9 mouse cellular contexts compared by ENCODE assay signal in genomic region chr9:61385753-61386152, GRCm38 (mm10). TPM values are rescaled to one million over a fixed set of nuclear protein-coding genes. Genes with fewer than 3 reads are reported as not detected.
DNase-seq lines count a peak whose midpoint lies in the region; ATAC-seq and TF ChIP-seq lines count a peak whose summit lies in the region.
"Had no signal": no experiment of that assay in that cellular context is flagged by ENCODE, and none has a peak within 500 bp of the region (broad histone marks: within the 10 kb centered on the region; RNA-seq: fewer than 3 reads in every experiment).

No protein-coding gene starts in this region.

- no peak overlapping the region for H3K27ac ChIP-seq in hindbrain, embryonic 16.5 days (ENCODE audit: low read depth, low read length)
- H3K27ac ChIP-seq in midbrain, embryonic 14.5 days (replicated peaks; ENCODE audit: low read depth, low read length): no peak overlapping the region; the same call in 1 of the 2 replicates
- H3K27ac ChIP-seq: heart, embryonic 15.5 days had no signal

- TF ChIP-seq CTCF in E14TG2a.4 (conservative IDR thresholded peaks at IDR 0.05; ENCODE audit: low read length): no peak

- no peaks in the 10 kb centered on the region for H3K9me3 ChIP-seq in E14TG2a.4 (ENCODE audit: low read length)
- no peaks in the 10 kb centered on the region for H3K9me3 ChIP-seq in hindbrain, embryonic 16.5 days (ENCODE audit: control insufficient read depth, low read length)
- H3K9me3 ChIP-seq in midbrain, embryonic 14.5 days (ENCODE audit: control insufficient read depth, low read length): no peaks in the 10 kb centered on the region
- H3K9me3 ChIP-seq: heart, embryonic 15.5 days had no signal

- no peak for ATAC-seq in hindbrain, embryonic 16.5 days
- ATAC-seq in midbrain, embryonic 14.5 days (ENCODE audit: low FRiP score, low TSS enrichment): no peak
- no peak for ATAC-seq in erythroid progenitor cell, adult 5-6 weeks (replicated peaks; ENCODE audit: low FRiP score, poor library complexity, severe bottlenecking)

- no peaks in the 10 kb centered on the region; the same call in 1 of the 2 replicates for H3K27me3 ChIP-seq in E14TG2a.4 (ENCODE audit: insufficient read depth, low read length)
- no peaks in the 10 kb centered on the region; the same call in 1 of the 2 replicates for H3K27me3 ChIP-seq in hindbrain, embryonic 16.5 days (replicated peaks; ENCODE audit: control insufficient read depth, insufficient read depth, low read length)
- H3K27me3 ChIP-seq in midbrain, embryonic 14.5 days (ENCODE audit: control insufficient read depth, insufficient read depth, low read length): no peaks in the 10 kb centered on the region

- 12% methylated on average over 7 of the region's 8 CpGs for WGBS in hindbrain, embryonic 16.5 days
- 2% methylated on average over 8 of the region's 8 CpGs for WGBS in midbrain, embryonic 14.5 days

- peaks cover 98% of the 10 kb centered on the region for H3K4me1 ChIP-seq in E14TG2a.4 (replicated peaks; ENCODE audit: low read depth, low read length)
- H3K4me1 ChIP-seq in hindbrain, embryonic 16.5 days (ENCODE audit: control insufficient read depth, insufficient read depth, low read depth, low read length): peaks cover 48% of the 10 kb centered on the region
- peaks cover 78% of the 10 kb centered on the region for H3K4me1 ChIP-seq in midbrain, embryonic 14.5 days (ENCODE audit: control insufficient read depth, insufficient read depth, low read length)

- peak overlapping the region; percentile 14; the same call in 1 of the 2 replicates for H3K9ac ChIP-seq in hindbrain, embryonic 16.5 days (ENCODE audit: low read depth, low read length)
- H3K9ac ChIP-seq in midbrain, embryonic 14.5 days (replicated peaks; ENCODE audit: low read length): no peak overlapping the region
- H3K9ac ChIP-seq: heart, embryonic 15.5 days had no signal

- H3K4me3 ChIP-seq in E14TG2a.4 (replicated peaks; ENCODE audit: low read length): peak overlapping the region; percentile 61
- no peak overlapping the region for H3K4me3 ChIP-seq in hindbrain, embryonic 16.5 days (ENCODE audit: low read length)
- H3K4me3 ChIP-seq in midbrain, embryonic 14.5 days (replicated peaks; ENCODE audit: low read depth, low read length): no peak overlapping the region
- H3K4me3 ChIP-seq: heart, embryonic 15.5 days had no signal

- H3K36me3 ChIP-seq in E14TG2a.4 (ENCODE audit: insufficient read depth, low read length): peaks cover 79% of the 10 kb centered on the region
- H3K36me3 ChIP-seq in hindbrain, embryonic 16.5 days (ENCODE audit: control insufficient read depth, insufficient read depth, low read length): no peaks in the 10 kb centered on the region
- peaks cover 41% of the 10 kb centered on the region; the same call in 1 of the 2 replicates for H3K36me3 ChIP-seq in midbrain, embryonic 14.5 days (ENCODE audit: control insufficient read depth, insufficient read depth, low read length)
- H3K36me3 ChIP-seq: heart, embryonic 15.5 days had no signal

- H3K4me2 ChIP-seq in hindbrain, embryonic 16.5 days (ENCODE audit: low read length): peak overlapping the region; percentile 8; the same call in 1 of the 2 replicates
- H3K4me2 ChIP-seq in midbrain, embryonic 14.5 days (ENCODE audit: low read length): peak overlapping the region; percentile 36
- H3K4me2 ChIP-seq: heart, embryonic 15.5 days had no signal

- peak; percentile 78 for DNase-seq in ZHBTc4 (ENCODE audit: low read depth, low spot score)
- no peak for DNase-seq in midbrain, embryonic 14.5 days
- DNase-seq in gastrocnemius, postnatal 25 days: no peak
- DNase-seq in heart, adult 8-10 months (ENCODE audit: low spot score): no peak
- DNase-seq in heart, postnatal 4 days: no peak

RNA-seq across cellular contexts. Expression of gene Tle3, which starts 13.6 kb away (rescaled TPM):
- 19.5 and 23.0 TPM in 2 replicates for polyA plus RNA-seq in hindbrain, embryonic 16.5 days (2015; fragmentation: Nextera tagmentation; extraction: Ambion mirVana)
- 36.4 and 43.8 TPM in 2 replicates for polyA plus RNA-seq in midbrain, embryonic 14.5 days (2014; fragmentation: Nextera tagmentation; extraction: Ambion mirVana)
- 9.7 and 20.5 TPM in 2 replicates for total RNA-seq in erythroid progenitor cell, adult 5-6 weeks (2015; ENCODE audit: low replicate concordance)
- total RNA-seq in erythroid progenitor cell, adult 5-6 weeks (2017; ENCODE audit: low replicate concordance): 14.6 and 23.9 TPM in 2 replicates
- 1 to 10 TPM; 7.9 to 10.0 TPM for total RNA-seq in gastrocnemius, postnatal 25 days (2021)
- 10 to 100 TPM in 3 of 4 experiments, 1 to 10 TPM in 1; 9.7 to 16.2 (median 14.0) TPM for total RNA-seq in heart, adult 8-10 months (2022)
- 10 to 100 TPM; 23.2 to 27.9 TPM for total RNA-seq in heart, postnatal 4 days (2021)
